Mouse (Mus musculus) hindbrain, embryonic 16.5 days (tissue): ENCODE results near the gene Hamp2. TPM values are rescaled to one million over a fixed set of nuclear protein-coding genes. Genes with fewer than 3 reads are reported as not detected.
"Not testable (repeated sequence)": the region's sequence is repeated elsewhere in the genome, so short reads cannot be mapped to it uniquely, and the experiment has no call there.

ENCODE experiments used
- ATAC-seq: fragments of 200-750 bp; cut with Nextera tagmentation; 2 replicates; pipeline ENCODE4 v1.8.0; 2017; ENCODE audit warnings: moderate TSS enrichment, moderate library complexity
- H3K27ac ChIP-seq: fragments of 300-500 bp; sonication (generic); 2 replicates; pipeline ENCODE4 v1.5.1; 2014; ENCODE audit warnings: low read depth, mild to moderate bottlenecking, control low read depth, low read length, moderate library complexity
- H3K27me3 ChIP-seq: fragments of 300-500 bp; sonication (generic); replicated peaks from 2 replicates; pipeline ENCODE4 v1.6.1; 2014; ENCODE audit warnings: low read length; ENCODE audit not compliant: control insufficient read depth, insufficient read depth
- H3K36me3 ChIP-seq: fragments of 300-500 bp; sonication (generic); 2 replicates; pipeline ENCODE4 v1.6.1; 2014; ENCODE audit warnings: mild to moderate bottlenecking, low read length, moderate library complexity, mixed read lengths; ENCODE audit not compliant: control insufficient read depth, insufficient read depth
- H3K4me1 ChIP-seq: fragments of 300-500 bp; sonication (generic); 2 replicates; pipeline ENCODE4 v1.6.1; 2014; ENCODE audit warnings: low read depth, low read length; ENCODE audit not compliant: control insufficient read depth, insufficient read depth
- H3K4me2 ChIP-seq: fragments of 300-500 bp; sonication (generic); 2 replicates; pipeline ENCODE4 v1.6.1; 2014; ENCODE audit warnings: mild to moderate bottlenecking, low read length, control low read depth, moderate library complexity
- H3K4me3 ChIP-seq: fragments of 300-500 bp; sonication (generic); 2 replicates; pipeline ENCODE4 v1.5.1; 2014; ENCODE audit warnings: mild to moderate bottlenecking, low read length, control low read depth, moderate library complexity
- H3K9ac ChIP-seq: fragments of 300-500 bp; sonication (generic); 2 replicates; pipeline ENCODE4 v1.6.1; 2014; ENCODE audit warnings: low read depth, mild to moderate bottlenecking, control low read depth, low read length, moderate library complexity
- H3K9me3 ChIP-seq: fragments of 300-500 bp; sonication (generic); 2 replicates; pipeline ENCODE4 v1.6.1; 2014; ENCODE audit warnings: mild to moderate bottlenecking, low read length, moderate library complexity; ENCODE audit not compliant: control insufficient read depth
- WGBS: fragments of 180-500 bp; shearing (Covaris S2); extraction: QIAGEN DNeasy Blood & Tissue Kit; methylation state at CpG from one replicate; pipeline ENCODE4 v1.1.7; 2014; 5-methylcytosine and 5-hydroxymethylcytosine counted together
- polyA plus RNA-seq: library from polyadenylated mRNA; unstranded; fragments of >200 nt; fragmentation: Nextera tagmentation; extraction: Ambion mirVana; gene quantifications from 2 replicates; pipeline ENCODE4 v1.2.1, GENCODE M21; 2015

Gene Hamp2
- 0.44 TPM in 1 of 2 replicates, not detected in the other for polyA plus RNA-seq

DNA sequence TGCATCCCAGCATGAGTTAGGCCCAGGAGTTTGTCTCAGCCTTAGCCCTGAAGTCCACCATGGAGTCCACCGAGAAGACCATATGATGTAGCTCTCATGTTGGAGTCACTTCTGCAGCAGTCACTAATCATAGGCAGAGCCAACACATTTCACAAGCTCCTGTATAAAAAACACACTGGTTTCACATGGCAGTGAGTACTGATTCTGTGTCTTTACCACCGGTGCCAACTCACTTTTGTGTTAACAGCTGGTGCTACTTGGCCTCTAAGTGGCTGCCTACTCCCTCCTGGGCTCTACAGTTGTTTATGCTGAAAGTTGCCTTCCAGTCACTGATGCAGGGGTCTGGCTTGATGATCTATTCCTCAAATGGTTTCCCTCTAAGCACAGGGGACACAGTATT lies at the start of gene Hamp2:
Hamp2 (minus strand) TSS at position 101 of the 400 bp plus-strand sequence.
- not testable (repeated sequence) for H3K4me2 ChIP-seq, H3K27ac ChIP-seq, H3K36me3 ChIP-seq

DNA sequence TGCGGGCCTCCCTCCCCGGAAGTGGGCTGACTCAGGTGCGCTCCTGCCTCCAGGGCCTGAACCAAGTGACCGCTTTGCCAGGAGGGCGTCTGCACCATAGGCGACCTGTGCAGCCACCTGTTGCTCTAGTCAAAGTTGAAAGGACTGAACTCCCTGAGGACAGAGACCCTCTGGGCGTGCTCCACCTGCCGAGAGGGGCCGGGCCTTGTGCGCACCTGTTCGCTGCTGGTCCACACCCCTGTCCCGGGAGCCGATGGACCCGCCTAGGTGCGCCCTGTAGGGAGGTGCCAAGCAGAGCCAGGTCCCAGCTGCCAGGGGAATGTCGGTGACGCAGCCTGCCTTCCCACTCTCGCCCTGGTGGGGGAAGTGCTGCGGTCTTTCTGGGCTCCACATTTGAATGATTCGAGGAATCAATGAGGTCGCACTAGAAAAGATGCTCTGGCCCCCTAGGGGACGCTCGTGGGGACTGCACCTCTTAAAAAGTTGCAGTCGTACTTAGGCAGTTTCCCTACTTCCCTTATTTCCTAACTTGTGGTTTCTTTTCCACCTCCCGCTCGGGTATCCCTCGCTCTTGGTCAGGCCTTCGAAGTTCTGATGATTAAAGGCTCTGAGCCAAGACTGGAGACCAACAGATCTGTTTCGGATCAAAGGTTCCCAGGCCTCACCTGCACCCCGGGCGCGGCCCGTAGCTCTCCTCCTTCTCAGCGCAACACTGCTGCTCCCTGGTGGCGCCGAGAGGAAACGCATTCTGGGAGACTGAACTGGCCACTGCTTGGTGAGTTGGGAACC lies 49.2 kb upstream of the Hamp2 start, which contains the start of gene Fam187b:
Fam187b (plus strand) TSS at position 290 of the 789 bp plus-strand sequence.
- Histone ChIP-seq H3K9me3 (no peaks in the 10 kb centered on the region), H3K36me3 (no peaks in the 10 kb centered on the region), H3K4me1 (peaks cover 6% of the 10 kb centered on the region; the same call in 1 of the 2 replicates), H3K4me3 (peak within 1 kb of the TSS; percentile 35), H3K27me3 (peaks cover 13% of the 10 kb centered on the region), H3K9ac (peak within 1 kb of the TSS; percentile 36; the same call in 1 of the 2 replicates), H3K4me2 (peak within 1 kb of the TSS; percentile 57), H3K27ac (peak within 1 kb of the TSS; percentile 9; the same call in 1 of the 2 replicates)
- WGBS = 0% methylated on average over 34 of the region's 37 CpGs
- peak; percentile 74 for ATAC-seq

More for the DNA sequence above, at the start of gene Hamp2:
- H3K4me1 ChIP-seq, H3K27me3 ChIP-seq, H3K4me3 ChIP-seq, H3K9ac ChIP-seq, H3K9me3 ChIP-seq, ATAC-seq: not testable (repeated sequence)
- WGBS = 84% methylated on average over 2 of the region's 2 CpGs

DNA sequence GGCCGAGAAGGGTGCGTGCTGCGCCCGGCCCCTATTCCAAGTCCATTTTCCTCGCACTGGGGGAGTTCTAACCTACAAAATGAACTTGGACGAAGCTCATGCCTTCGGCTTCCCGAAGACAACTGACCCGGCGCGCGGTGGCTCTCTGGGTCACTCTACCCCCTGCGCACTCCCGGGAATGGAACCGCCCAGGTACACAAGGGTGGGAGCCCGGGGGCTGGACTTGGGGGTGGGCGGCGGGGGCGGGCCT lies 48.7 kb upstream of the Hamp2 start, which contains the start of gene Lsr:
Lsr (minus strand) TSS at position 214 of the 250 bp plus-strand sequence.
- Histone ChIP-seq H3K27ac (peak within 1 kb of the TSS; percentile 9; the same call in 1 of the 2 replicates), H3K9ac (peak within 1 kb of the TSS; percentile 36; the same call in 1 of the 2 replicates), H3K36me3 (no peaks in the 10 kb centered on the region), H3K4me2 (peak within 1 kb of the TSS; percentile 57), H3K4me1 (peaks cover 6% of the 10 kb centered on the region; the same call in 1 of the 2 replicates), H3K9me3 (no peaks in the 10 kb centered on the region), H3K27me3 (peaks cover 13% of the 10 kb centered on the region), H3K4me3 (peak within 1 kb of the TSS; percentile 35)
- peak; percentile 61; the same call in 1 of the 2 replicates for ATAC-seq
- WGBS = under 1% methylated on average over 19 of the region's 19 CpGs

DNA sequence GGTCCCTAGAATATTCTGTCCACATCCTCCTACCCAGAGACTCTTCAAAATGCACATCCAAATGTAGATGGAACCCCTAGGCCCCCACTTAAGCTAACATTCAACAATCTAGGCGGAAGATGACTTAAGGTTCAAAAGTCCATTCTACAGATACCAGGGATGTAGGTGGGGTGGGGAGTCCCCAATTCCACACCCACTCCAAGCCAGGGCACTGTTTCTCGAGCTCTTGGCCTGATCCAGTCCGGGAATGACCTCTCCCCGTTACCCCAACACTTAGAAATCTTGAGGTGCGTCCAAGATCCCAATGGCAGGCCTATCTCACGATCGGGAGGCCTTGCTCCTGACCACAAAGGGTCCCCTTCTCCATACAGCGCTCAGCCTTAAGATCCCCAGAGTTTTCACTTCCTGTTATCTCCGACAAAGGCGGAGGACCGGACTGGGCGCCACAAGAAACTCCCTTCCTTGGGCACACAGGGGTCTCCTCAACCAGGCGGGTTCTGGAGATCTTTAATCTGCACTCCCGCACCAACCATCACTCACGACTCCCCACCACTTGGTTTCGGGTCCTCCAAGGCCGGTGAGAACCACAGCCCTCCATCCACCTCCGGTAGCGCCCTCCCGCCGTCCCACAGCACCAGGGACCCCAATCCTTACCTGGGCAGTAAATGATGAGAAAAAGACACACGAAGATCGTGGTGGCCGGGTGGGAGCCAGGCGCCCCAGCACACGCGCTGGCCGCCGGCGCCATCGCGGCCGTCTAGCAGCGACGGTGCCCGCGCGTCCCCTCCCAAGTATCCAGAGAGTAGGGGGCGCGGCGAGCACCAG lies 48.2 kb upstream of the Hamp2 start:
- peak; percentile 31; the same call in 1 of the 2 replicates for ATAC-seq
- H3K9ac ChIP-seq = peak overlapping the region; percentile 36; the same call in 1 of the 2 replicates
- H3K27ac ChIP-seq = peak overlapping the region; percentile 9; the same call in 1 of the 2 replicates

DNA sequence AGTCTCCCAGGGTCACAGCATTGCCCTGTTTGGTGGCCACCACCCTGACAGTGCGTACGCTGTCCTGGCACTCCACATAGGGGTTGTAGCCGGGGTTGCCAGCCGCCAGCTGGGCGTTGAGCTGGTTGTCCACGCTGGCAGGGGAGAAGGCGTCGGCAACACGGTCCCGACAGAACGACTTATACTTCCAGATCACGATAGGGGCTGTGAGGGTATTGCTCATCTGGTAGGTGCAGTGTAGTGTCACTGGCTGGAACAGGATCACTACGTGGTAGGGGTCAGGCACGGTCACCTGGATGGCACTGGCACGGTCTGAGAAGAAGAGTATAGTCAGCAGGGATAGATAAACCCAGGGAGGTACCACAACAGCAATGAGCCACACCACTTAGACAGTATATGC lies 47.4 kb upstream of the Hamp2 start:
- Histone ChIP-seq H3K4me2 (peak overlapping the region; percentile 7; the same call in 1 of the 2 replicates), H3K9me3 (no peaks in the 10 kb centered on the region), H3K36me3 (no peaks in the 10 kb centered on the region), H3K9ac (no peak overlapping the region), H3K27me3 (peaks cover 13% of the 10 kb centered on the region), H3K4me1 (peaks cover 6% of the 10 kb centered on the region; the same call in 1 of the 2 replicates), H3K4me3 (no peak overlapping the region), H3K27ac (no peak overlapping the region)
- 91% methylated on average over 15 of the region's 15 CpGs for WGBS
- ATAC-seq = no peak

More for the DNA sequence above, 48.2 kb upstream of the Hamp2 start:
- H3K27me3 ChIP-seq = peaks cover 13% of the 10 kb centered on the region
- 4% methylated on average over 41 of the region's 41 CpGs for WGBS
- H3K9me3 ChIP-seq = no peaks in the 10 kb centered on the region
- H3K36me3 ChIP-seq = no peaks in the 10 kb centered on the region
- H3K4me3 ChIP-seq = peak overlapping the region; percentile 35
- peaks cover 6% of the 10 kb centered on the region; the same call in 1 of the 2 replicates for H3K4me1 ChIP-seq
- peak overlapping the region; percentile 57 for H3K4me2 ChIP-seq

DNA sequence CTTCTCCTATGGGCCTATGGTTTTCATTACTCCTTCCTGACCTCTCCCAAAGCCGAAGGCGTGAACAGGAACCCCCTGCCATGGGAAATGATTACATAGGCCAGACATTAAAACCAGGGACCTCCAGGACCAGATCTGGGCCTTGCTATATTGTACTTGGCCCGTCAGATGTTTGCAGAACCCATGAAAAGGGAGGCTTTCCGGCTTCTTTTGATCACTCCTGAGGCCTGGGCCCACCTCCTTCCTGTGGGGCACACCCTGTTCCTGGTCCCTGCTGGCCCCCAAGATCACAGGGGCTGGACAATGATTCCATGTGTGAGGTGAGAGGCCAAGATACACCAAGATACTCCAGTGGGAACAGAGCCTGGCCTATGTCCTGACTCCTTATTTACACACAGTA lies 44.7 kb upstream of the Hamp2 start:
- no peak overlapping the region for H3K9ac ChIP-seq
- H3K4me3 ChIP-seq = no peak overlapping the region
- no peak overlapping the region for H3K4me2 ChIP-seq
- H3K36me3 ChIP-seq = no peaks in the 10 kb centered on the region
- H3K27me3 ChIP-seq = peaks cover 13% of the 10 kb centered on the region
- no peak overlapping the region for H3K27ac ChIP-seq
- no peaks in the 10 kb centered on the region for H3K9me3 ChIP-seq
- ATAC-seq = no peak; the same call in 1 of the 2 replicates
- WGBS = 88% methylated on average over 4 of the region's 4 CpGs
- H3K4me1 ChIP-seq = peaks cover 6% of the 10 kb centered on the region; the same call in 1 of the 2 replicates

DNA sequence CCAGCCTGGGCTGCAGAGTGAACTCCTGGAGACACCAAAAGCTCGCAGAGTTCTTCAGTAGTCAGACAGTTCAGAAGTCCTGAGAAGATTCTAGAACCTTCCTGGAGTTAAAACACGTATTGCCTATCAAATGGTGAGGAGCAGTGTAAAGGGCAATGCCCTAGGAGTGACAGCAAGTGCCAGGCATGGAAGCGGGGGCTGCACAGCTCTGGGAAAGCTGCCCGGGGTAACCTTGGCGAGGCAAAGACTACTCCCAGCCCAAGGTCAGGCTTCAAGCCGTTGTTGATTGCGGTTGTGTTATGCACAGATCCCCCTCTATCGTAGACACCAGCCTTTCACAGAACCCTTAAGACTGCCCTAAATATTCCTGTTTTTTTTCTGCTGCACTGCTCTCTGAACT lies 44.1 kb upstream of the Hamp2 start:
- Histone ChIP-seq H3K9ac (no peak overlapping the region), H3K27me3 (peaks cover 12% of the 10 kb centered on the region), H3K4me3 (no peak overlapping the region), H3K27ac (no peak overlapping the region), H3K36me3 (no peaks in the 10 kb centered on the region), H3K9me3 (no peaks in the 10 kb centered on the region), H3K4me1 (peaks cover 5% of the 10 kb centered on the region; the same call in 1 of the 2 replicates), H3K4me2 (no peak overlapping the region)
- ATAC-seq = no peak
- 91% methylated on average over 8 of the region's 8 CpGs for WGBS

DNA sequence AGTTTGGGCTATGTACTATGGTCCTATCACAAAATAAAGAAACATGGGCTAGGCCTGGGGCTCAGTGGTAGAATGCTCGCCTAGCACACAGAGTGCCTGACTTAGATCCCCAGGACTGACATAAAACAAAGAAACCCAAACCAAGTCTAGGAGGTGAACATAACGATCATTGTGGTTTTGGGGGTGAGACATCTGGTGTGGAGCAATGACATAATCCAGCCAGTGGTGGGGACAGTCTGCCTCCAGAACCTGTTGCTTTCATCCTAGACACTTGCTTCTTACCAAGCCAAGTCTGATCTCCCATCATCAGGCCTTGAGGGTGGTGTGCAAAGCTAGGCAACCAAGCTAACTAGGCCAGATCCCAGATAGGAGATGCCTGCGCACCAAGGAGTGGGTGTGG lies 42.2 kb upstream of the Hamp2 start:
- Histone ChIP-seq H3K27ac (no peak overlapping the region), H3K36me3 (no peaks in the 10 kb centered on the region), H3K4me3 (no peak overlapping the region), H3K4me1 (no peaks in the 10 kb centered on the region), H3K9ac (no peak overlapping the region), H3K4me2 (no peak overlapping the region), H3K9me3 (no peaks in the 10 kb centered on the region), H3K27me3 (no peaks in the 10 kb centered on the region; the same call in 1 of the 2 replicates)
- ATAC-seq = no peak
- 90% methylated on average over 3 of the region's 3 CpGs for WGBS
